Mouse (Mus musculus): ENCODE results near the gene Gm813. TPM values are rescaled to one million over a fixed set of nuclear protein-coding genes. Genes with fewer than 3 reads are reported as not detected.

Gm813 gene
- polyA plus RNA-seq, 1 experiment: not detected

DNA sequence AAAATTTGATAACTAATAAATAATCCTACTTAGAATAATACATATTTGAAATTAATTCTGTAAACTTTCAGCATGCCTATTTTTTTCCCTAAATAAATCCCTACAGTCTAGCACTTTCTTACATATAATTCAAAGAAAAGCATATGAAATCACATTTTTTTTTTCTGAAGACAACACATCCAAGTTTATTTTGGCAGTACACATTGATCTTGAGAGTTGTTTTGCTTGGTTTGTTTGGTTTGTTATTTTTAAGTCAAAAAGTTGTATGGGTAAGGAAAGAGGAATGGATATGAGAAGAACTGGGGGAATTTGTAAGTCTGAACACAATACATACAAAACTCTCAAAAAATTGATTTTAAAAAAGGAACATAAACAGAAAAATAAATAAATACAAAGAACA lies 39.0 kb upstream of the Gm813 start:
- no peaks in the 10 kb centered on the region for H3K4me1 ChIP-seq (ENCODE audit: control insufficient read depth, insufficient read depth, low read length)
- no peak for DNase-seq
- H3K27me3 ChIP-seq (ENCODE audit: control insufficient read depth, insufficient read depth, low read length): no peaks in the 10 kb centered on the region
- no peak overlapping the region for H3K4me3 ChIP-seq (replicated peaks; ENCODE audit: insufficient read depth, low read depth, low read length)
- no peak overlapping the region for H3K27ac ChIP-seq (ENCODE audit: insufficient read depth, low read length)
- TF ChIP-seq CTCF (IDR thresholded peaks at IDR 0.05; ENCODE audit: borderline replicate concordance, insufficient read depth, low read depth, low read length) (no peak), POLR2A (IDR thresholded peaks at IDR 0.05; ENCODE audit: borderline replicate concordance, insufficient read depth, low read length) (no peak)

DNA sequence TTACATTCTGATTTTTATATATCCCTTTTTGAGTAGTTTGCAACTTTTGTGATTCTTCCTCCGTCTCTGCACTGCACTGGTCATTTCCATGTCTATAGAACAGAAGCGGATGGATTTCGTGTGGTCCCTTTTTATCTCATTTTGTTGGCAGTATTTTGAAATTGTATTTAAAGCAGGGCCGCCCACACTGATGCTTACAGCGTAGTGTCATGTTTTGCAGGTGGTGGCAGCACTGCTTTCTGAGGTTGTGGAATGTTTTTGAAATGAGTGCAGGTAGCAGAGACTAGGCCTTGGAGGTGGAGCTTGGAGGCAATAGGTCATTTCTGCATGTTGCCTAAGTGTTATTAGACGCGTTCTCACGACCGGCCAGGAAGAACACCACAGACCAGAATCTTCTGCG lies 33.2 kb upstream of the Gm813 start:
- no peak overlapping the region for H3K27ac ChIP-seq (ENCODE audit: insufficient read depth, low read length)
- TF ChIP-seq CTCF (IDR thresholded peaks at IDR 0.05; ENCODE audit: borderline replicate concordance, insufficient read depth, low read depth, low read length) (no peak), POLR2A (IDR thresholded peaks at IDR 0.05; ENCODE audit: borderline replicate concordance, insufficient read depth, low read length) (no peak)
- no peaks in the 10 kb centered on the region for H3K4me1 ChIP-seq (ENCODE audit: control insufficient read depth, insufficient read depth, low read length)
- DNase-seq: no peak
- H3K4me3 ChIP-seq (replicated peaks; ENCODE audit: insufficient read depth, low read depth, low read length): no peak overlapping the region
- WGBS: 95% methylated on average over 10 of the region's 10 CpGs
- no peaks in the 10 kb centered on the region for H3K27me3 ChIP-seq (ENCODE audit: control insufficient read depth, insufficient read depth, low read length)

DNA sequence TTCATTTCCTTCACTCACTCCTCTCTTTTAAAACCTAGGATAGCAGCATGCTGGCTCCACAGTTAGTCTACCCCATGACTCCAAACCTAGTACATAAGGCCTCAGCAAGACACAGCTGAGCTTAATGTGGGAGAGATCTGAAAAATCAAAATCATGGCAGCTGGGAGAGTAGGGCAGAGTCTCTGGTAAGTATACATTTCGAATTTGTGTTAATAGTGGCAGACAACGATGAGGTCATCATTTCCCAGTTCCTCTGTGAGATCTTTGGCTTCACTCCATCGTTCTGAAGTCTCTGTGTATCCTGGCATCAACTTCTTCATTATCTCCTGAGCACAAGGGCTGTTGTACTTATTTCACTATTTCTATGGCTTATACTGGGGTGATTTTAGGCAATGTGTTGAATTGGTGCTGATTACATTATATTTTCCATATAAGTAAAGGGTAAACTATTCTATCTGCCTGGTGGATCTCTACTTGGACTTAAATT lies 22.0 kb upstream of the Gm813 start, which contains the start of gene E330017A01Rik:
E330017A01Rik (minus strand) TSS at position 51 of the 487 bp plus-strand sequence.
- 66% methylated on average over 3 of the region's 3 CpGs for WGBS
- Histone ChIP-seq H3K27ac (ENCODE audit: insufficient read depth, low read length) (no peak within 1 kb of the TSS), H3K27me3 (ENCODE audit: control insufficient read depth, insufficient read depth, low read length) (no peaks in the 10 kb centered on the region), H3K4me1 (ENCODE audit: control insufficient read depth, insufficient read depth, low read length) (no peaks in the 10 kb centered on the region), H3K4me3 (replicated peaks; ENCODE audit: insufficient read depth, low read depth, low read length) (no peak within 1 kb of the TSS)
- DNase-seq: no peak
- TF ChIP-seq CTCF (IDR thresholded peaks at IDR 0.05; ENCODE audit: borderline replicate concordance, insufficient read depth, low read depth, low read length): no peak
- no peak for TF ChIP-seq POLR2A (IDR thresholded peaks at IDR 0.05; ENCODE audit: borderline replicate concordance, insufficient read depth, low read length)

DNA sequence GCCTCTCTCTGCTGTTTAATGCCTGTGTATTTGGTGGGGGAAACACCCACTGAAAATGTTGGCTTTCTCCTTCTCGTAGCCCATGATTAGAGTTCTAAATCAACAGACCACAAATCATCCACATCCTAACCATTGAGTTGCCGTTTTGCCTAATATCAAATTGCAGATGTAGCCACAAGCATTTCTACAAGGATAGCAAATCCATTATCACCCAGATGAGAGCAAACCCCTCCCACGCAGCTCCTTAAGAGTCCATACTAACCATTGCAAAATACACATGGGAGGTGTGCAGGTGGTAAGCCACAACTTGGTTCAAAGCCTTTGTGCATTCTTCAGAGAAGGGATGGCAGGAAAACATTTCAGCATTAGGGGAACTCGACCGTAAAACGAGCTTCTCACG lies 21.2 kb upstream of the Gm813 start:
- 82% methylated on average over 7 of the region's 7 CpGs for WGBS
- Histone ChIP-seq H3K27ac (ENCODE audit: insufficient read depth, low read length) (no peak overlapping the region), H3K27me3 (ENCODE audit: control insufficient read depth, insufficient read depth, low read length) (no peaks in the 10 kb centered on the region), H3K4me3 (replicated peaks; ENCODE audit: insufficient read depth, low read depth, low read length) (no peak overlapping the region), H3K4me1 (ENCODE audit: control insufficient read depth, insufficient read depth, low read length) (no peaks in the 10 kb centered on the region)
- TF ChIP-seq POLR2A (IDR thresholded peaks at IDR 0.05; ENCODE audit: borderline replicate concordance, insufficient read depth, low read length) (no peak), CTCF (IDR thresholded peaks at IDR 0.05; ENCODE audit: borderline replicate concordance, insufficient read depth, low read depth, low read length) (no peak)
- no peak for DNase-seq

DNA sequence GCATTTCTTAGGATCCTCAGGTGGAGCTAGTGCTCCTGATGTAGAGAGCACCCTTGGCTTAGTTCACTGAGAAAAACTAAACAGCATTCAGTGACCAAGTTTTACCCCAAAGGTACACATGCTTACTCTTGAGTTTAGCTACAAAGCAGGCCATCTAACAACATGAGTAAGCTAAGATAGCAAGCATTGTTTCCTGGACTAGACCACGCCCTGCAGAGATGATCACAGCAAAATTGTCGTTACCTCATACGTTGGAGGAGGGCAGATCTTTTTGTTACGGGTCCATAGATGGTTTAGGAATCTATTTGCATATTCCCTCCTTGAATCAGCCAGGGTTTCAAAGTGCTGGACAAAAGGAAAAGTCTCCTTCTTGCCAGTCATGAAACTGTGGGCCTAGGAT lies 20.7 kb upstream of the Gm813 start:
- H3K27me3 ChIP-seq (ENCODE audit: control insufficient read depth, insufficient read depth, low read length): no peaks in the 10 kb centered on the region
- H3K4me1 ChIP-seq (ENCODE audit: control insufficient read depth, insufficient read depth, low read length): no peaks in the 10 kb centered on the region
- H3K4me3 ChIP-seq (replicated peaks; ENCODE audit: insufficient read depth, low read depth, low read length): no peak overlapping the region
- H3K27ac ChIP-seq (ENCODE audit: insufficient read depth, low read length): no peak overlapping the region
- WGBS: 75% methylated on average over 4 of the region's 4 CpGs
- TF ChIP-seq CTCF (IDR thresholded peaks at IDR 0.05; ENCODE audit: borderline replicate concordance, insufficient read depth, low read depth, low read length): no peak
- DNase-seq: no peak

DNA sequence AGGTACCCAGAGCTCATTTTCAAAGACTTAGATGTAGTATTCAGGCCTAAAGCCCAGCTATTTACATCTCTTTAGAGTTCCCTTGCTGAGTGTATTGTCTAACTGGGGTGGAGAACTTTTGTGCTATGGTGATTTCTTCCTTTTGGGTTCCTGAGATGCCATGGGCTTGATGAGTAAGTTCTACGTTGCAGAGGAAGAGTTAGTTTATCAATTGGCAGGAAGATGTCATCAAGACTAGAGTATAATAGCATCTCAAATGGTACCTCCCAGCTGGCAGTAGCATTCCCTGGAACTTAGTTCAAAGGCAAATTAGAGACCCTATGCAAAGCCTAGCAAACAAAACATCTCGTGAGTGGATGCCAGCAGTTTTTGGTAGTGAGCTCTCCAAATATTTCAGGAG lies 19.1 kb upstream of the Gm813 start:
- Histone ChIP-seq H3K4me1 (ENCODE audit: control insufficient read depth, insufficient read depth, low read length) (no peaks in the 10 kb centered on the region), H3K4me3 (replicated peaks; ENCODE audit: insufficient read depth, low read depth, low read length) (no peak overlapping the region), H3K27ac (ENCODE audit: insufficient read depth, low read length) (no peak overlapping the region), H3K27me3 (ENCODE audit: control insufficient read depth, insufficient read depth, low read length) (no peaks in the 10 kb centered on the region)
- no peak for DNase-seq
- 42% methylated on average over 2 of the region's 2 CpGs for WGBS
- TF ChIP-seq CTCF (IDR thresholded peaks at IDR 0.05; ENCODE audit: borderline replicate concordance, insufficient read depth, low read depth, low read length): no peak

DNA sequence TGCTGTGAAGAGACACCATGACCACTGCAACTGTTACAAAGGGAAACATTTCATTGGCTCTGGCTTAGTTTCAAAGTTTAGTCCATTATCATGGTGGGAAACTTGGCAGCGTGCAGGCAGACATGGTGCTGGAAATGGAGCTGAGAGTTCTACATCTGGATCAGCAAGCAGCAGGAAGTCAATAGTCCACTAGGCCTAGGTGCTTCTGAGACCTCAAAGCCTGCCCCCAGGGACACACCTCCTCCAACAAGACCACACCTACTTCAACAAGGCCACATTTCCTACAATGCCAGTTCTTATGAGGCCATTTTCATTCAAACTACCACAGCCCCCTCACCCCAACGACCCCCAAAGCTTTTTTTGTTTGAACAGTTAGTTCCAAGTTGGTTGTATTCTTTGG lies 13.0 kb upstream of the Gm813 start:
- no peak overlapping the region for H3K4me3 ChIP-seq (replicated peaks; ENCODE audit: insufficient read depth, low read depth, low read length)
- H3K27ac ChIP-seq (ENCODE audit: insufficient read depth, low read length): no peak overlapping the region
- H3K27me3 ChIP-seq (ENCODE audit: control insufficient read depth, insufficient read depth, low read length): no peaks in the 10 kb centered on the region
- TF ChIP-seq POLR2A (IDR thresholded peaks at IDR 0.05; ENCODE audit: borderline replicate concordance, insufficient read depth, low read length) (no peak), CTCF (IDR thresholded peaks at IDR 0.05; ENCODE audit: borderline replicate concordance, insufficient read depth, low read depth, low read length) (no peak)
- no peaks in the 10 kb centered on the region for H3K4me1 ChIP-seq (ENCODE audit: control insufficient read depth, insufficient read depth, low read length)
- DNase-seq: no peak
- WGBS: 51% methylated on average over 2 of the region's 2 CpGs

DNA sequence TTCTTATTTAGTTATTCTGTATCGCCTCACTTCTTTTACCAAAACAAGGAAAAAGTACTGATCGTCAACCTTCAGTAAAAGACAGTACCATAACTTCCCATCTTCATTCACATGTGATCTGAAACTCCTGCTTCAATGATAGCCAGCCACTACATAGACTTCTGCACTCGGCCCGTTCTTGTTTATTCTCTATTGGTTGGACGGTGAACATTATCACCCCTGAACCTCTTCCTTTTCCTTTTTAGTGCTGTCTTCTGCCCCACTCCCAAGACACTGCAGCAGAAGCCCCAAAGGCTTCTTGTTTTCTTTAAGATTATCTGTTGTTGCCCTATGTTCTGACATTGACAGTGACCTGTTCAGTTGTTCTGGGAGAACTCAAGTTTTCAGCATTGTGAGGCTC lies 12.2 kb upstream of the Gm813 start:
- Histone ChIP-seq H3K4me1 (ENCODE audit: control insufficient read depth, insufficient read depth, low read length) (no peaks in the 10 kb centered on the region), H3K27ac (ENCODE audit: insufficient read depth, low read length) (no peak overlapping the region), H3K4me3 (replicated peaks; ENCODE audit: insufficient read depth, low read depth, low read length) (no peak overlapping the region), H3K27me3 (ENCODE audit: control insufficient read depth, insufficient read depth, low read length) (no peaks in the 10 kb centered on the region)
- DNase-seq: no peak
- TF ChIP-seq POLR2A (IDR thresholded peaks at IDR 0.05; ENCODE audit: borderline replicate concordance, insufficient read depth, low read length) (no peak), CTCF (IDR thresholded peaks at IDR 0.05; ENCODE audit: borderline replicate concordance, insufficient read depth, low read depth, low read length) (no peak)
- 96% methylated on average over 5 of the region's 5 CpGs for WGBS

DNA sequence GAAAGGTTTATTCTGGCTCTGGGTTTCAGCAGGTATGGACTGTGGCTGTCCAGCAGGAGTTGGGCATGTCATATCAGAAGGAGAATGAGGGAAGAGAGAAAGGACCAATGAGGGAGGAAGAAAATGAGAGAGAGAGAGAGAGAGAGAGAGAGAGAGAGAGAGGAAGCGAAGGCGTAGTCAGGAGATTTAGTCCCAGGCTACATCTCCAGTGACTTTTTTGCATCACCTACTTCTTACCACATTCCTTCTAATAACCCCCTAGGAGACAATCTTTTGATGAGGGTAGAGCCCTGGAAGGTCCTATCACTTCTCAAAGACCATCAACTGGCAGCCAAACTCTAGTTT lies 11.5 kb upstream of the Gm813 start:
- no peak for DNase-seq
- 97% methylated on average over 2 of the region's 2 CpGs for WGBS
- TF ChIP-seq CTCF (IDR thresholded peaks at IDR 0.05; ENCODE audit: borderline replicate concordance, insufficient read depth, low read depth, low read length) (no peak), POLR2A (IDR thresholded peaks at IDR 0.05; ENCODE audit: borderline replicate concordance, insufficient read depth, low read length) (no peak)
- H3K4me3 ChIP-seq (replicated peaks; ENCODE audit: insufficient read depth, low read depth, low read length): no peak overlapping the region
- H3K27ac ChIP-seq (ENCODE audit: insufficient read depth, low read length): no peak overlapping the region
- H3K27me3 ChIP-seq (ENCODE audit: control insufficient read depth, insufficient read depth, low read length): no peaks in the 10 kb centered on the region
- H3K4me1 ChIP-seq (ENCODE audit: control insufficient read depth, insufficient read depth, low read length): no peaks in the 10 kb centered on the region

Measured in cerebellum, adult 2 months (tissue).